Mouse (Mus musculus) megakaryocyte, embryonic 14.5 days (primary cell): Measurements from ENCODE around the gene Ruvbl1.

Experiments
- FLI1 ChIP-seq: IDR thresholded peaks from 2 replicates; pipeline ENCODE4 v1.6.1; 2012; ENCODE audit warnings: low read length, inconsistent platforms, mixed read lengths
- GATA1 ChIP-seq: IDR thresholded peaks from 3 replicates; pipeline ENCODE4 v1.6.1; 2012; ENCODE audit warnings: mixed read lengths, low read length, inconsistent platforms, borderline replicate concordance

- TF ChIP-seq GATA1: no peak
- TF ChIP-seq FLI1: no peak
Measured at GRCm38 (mm10) chr6:88499481-88500404, 34.5 kb downstream of the Ruvbl1 start.
